Mouse (Mus musculus): Measurements from ENCODE around the gene Slc16a11.

Slc16a11 gene

GRCm38 (mm10) chr11:70225798-70226601 lies 13.4 kb downstream of the Slc16a11 start:
- DNase-seq (ENCODE audit: low read depth): no peak

GRCm38 (mm10) chr11:70226602-70226890 lies 14.0 kb downstream of the Slc16a11 start:
- no peak for DNase-seq (ENCODE audit: low read depth)

GRCm38 (mm10) chr11:70227126-70227525 lies 14.6 kb downstream of the Slc16a11 start:
- no peak for DNase-seq (ENCODE audit: low read depth)

- DNase-seq (ENCODE audit: low read depth): no peak
Observed at GRCm38 (mm10) chr11:70227661-70228245, 15.2 kb downstream of the Slc16a11 start.

- peak; percentile 87 for DNase-seq (ENCODE audit: low read depth)
Observed at GRCm38 (mm10) chr11:70228828-70229227, 16.3 kb downstream of the Slc16a11 start.

GRCm38 (mm10) chr11:70229260-70230010 lies 16.9 kb downstream of the Slc16a11 start, which contains the start of gene Bcl6b:
Gene Bcl6b (minus strand): TSS chr11:70229798.
- no peak for DNase-seq (ENCODE audit: low read depth)

- DNase-seq (ENCODE audit: low read depth): no peak
Observed at GRCm38 (mm10) chr11:70230239-70230727, 17.7 kb downstream of the Slc16a11 start.

GRCm38 (mm10) chr11:70232546-70232945 lies 20.0 kb downstream of the Slc16a11 start:
- DNase-seq (ENCODE audit: low read depth): no peak

GRCm38 (mm10) chr11:70233016-70233415 lies 20.5 kb downstream of the Slc16a11 start:
- DNase-seq (ENCODE audit: low read depth): no peak

GRCm38 (mm10) chr11:70234037-70234436 lies 21.5 kb downstream of the Slc16a11 start:
- no peak for DNase-seq (ENCODE audit: low read depth)

- DNase-seq (ENCODE audit: low read depth): no peak
Observed at GRCm38 (mm10) chr11:70234497-70234896, 21.9 kb downstream of the Slc16a11 start.

- DNase-seq (ENCODE audit: low read depth): no peak
Observed at GRCm38 (mm10) chr11:70235254-70235900, 22.8 kb downstream of the Slc16a11 start.

- no peak for DNase-seq (ENCODE audit: low read depth)
Observed at GRCm38 (mm10) chr11:70236717-70237116, 24.2 kb downstream of the Slc16a11 start.

GRCm38 (mm10) chr11:70237457-70238167 lies 25.1 kb downstream of the Slc16a11 start, which contains the start of gene 0610010K14Rik:
Gene 0610010K14Rik (minus strand): TSS chr11:70237914.
- peak; percentile 90 for DNase-seq (ENCODE audit: low read depth)

GRCm38 (mm10) chr11:70238591-70239440 lies 26.3 kb downstream of the Slc16a11 start:
- DNase-seq (ENCODE audit: low read depth): no peak

GRCm38 (mm10) chr11:70239541-70240279 lies 27.2 kb downstream of the Slc16a11 start, which contains the start of the genes Gm21988 and Rnasek:
Gene Gm21988 (minus strand): TSS chr11:70239830.
Gene Rnasek (minus strand): TSS chr11:70239842.
- DNase-seq (ENCODE audit: low read depth): no peak

- DNase-seq (ENCODE audit: low read depth): no peak
Observed at GRCm38 (mm10) chr11:70242591-70242990, 30.0 kb downstream of the Slc16a11 start.

GRCm38 (mm10) chr11:70247136-70247845 lies 34.7 kb downstream of the Slc16a11 start:
- DNase-seq (ENCODE audit: low read depth): no peak

- no peak for DNase-seq (ENCODE audit: low read depth)
Observed at GRCm38 (mm10) chr11:70250150-70250549, 37.6 kb downstream of the Slc16a11 start.

Measured in c-Kit-positive CD71-positive TER-119-negative erythroid progenitor cells, embryonic 14.5 days (primary cell).